Mouse (Mus musculus) lung, postnatal 0 days (tissue): ENCODE measurements at regions not wholly inside any gene's neighbourhood (a gene's known extent, or its start where the extent isn't known, plus 50 kb on each side); places are given as distances from the start of the nearest gene placed in this dataset.

ENCODE experiments used
- CTCF ChIP-seq: IDR thresholded peaks from 2 replicates; pipeline ENCODE4 v1.5.1; 2016; ENCODE audit warnings: antibody characterized with exemption, mild to moderate bottlenecking
- EP300 ChIP-seq: IDR thresholded peaks from 2 replicates; pipeline ENCODE4 v1.6.1; 2016; ENCODE audit warnings: antibody characterized with exemption, mild to moderate bottlenecking, control low read depth

- TF ChIP-seq EP300 (no peak), CTCF (no peak)
Measured at GRCm38 (mm10) chr6:61099348-61099981, 80.7 kb upstream of the Ccser1 start.
